Mouse (Mus musculus) Patski (cell line): ENCODE results near the gene Pacs1. TPM values are rescaled to one million over a fixed set of nuclear protein-coding genes. Genes with fewer than 3 reads are reported as not detected.

ENCODE experiments used
- ATAC-seq: fragments of 100-300 bp; one replicate; pipeline ENCODE4 v1.8.0; 2021
- CTCF ChIA-PET: fragments of 350-600 bp; sonication (Branson Sonifier 250); formaldehyde crosslinking; loops from one replicate; lab custom pipeline; 2022; ENCODE audit warnings: inconsistent platforms; lab: Charles Lee
- POLR2A ChIA-PET: fragments of 350-600 bp; sonication (Branson Sonifier 250); formaldehyde crosslinking; loops from one replicate; lab custom pipeline; 2022; ENCODE audit warnings: antibody characterized with exemption, inconsistent platforms; lab: Charles Lee
- DNase-seq: peaks from one replicate; pipeline ENCODE4 v3.0.0-alpha.2; 2011; ENCODE audit warnings: low read depth, low spot score
- H3K27me3 ChIP-seq: fragments of 371-371 bp; one replicate; pipeline ENCODE4 v1.5.1; 2021
- CTCF ChIP-seq: fragments of 100-300 bp; IDR thresholded peaks from one replicate; pipeline ENCODE4 v1.5.1; 2021
- in situ Hi-C: fragments of 300-500 bp; cut with MboI; formaldehyde crosslinking; loops from 3 replicates; pipeline ENCODE4 v1.11.1; 2018; ENCODE audit warnings: low pct_unique_long_range_greater_than_20kb, mixed read lengths
- polyA plus RNA-seq: library from polyadenylated mRNA; unstranded; gene quantifications from one replicate; pipeline ENCODE4 v1.2.3, GENCODE M21; 2021

Pacs1 gene
- 23.8 TPM for polyA plus RNA-seq

DNA sequence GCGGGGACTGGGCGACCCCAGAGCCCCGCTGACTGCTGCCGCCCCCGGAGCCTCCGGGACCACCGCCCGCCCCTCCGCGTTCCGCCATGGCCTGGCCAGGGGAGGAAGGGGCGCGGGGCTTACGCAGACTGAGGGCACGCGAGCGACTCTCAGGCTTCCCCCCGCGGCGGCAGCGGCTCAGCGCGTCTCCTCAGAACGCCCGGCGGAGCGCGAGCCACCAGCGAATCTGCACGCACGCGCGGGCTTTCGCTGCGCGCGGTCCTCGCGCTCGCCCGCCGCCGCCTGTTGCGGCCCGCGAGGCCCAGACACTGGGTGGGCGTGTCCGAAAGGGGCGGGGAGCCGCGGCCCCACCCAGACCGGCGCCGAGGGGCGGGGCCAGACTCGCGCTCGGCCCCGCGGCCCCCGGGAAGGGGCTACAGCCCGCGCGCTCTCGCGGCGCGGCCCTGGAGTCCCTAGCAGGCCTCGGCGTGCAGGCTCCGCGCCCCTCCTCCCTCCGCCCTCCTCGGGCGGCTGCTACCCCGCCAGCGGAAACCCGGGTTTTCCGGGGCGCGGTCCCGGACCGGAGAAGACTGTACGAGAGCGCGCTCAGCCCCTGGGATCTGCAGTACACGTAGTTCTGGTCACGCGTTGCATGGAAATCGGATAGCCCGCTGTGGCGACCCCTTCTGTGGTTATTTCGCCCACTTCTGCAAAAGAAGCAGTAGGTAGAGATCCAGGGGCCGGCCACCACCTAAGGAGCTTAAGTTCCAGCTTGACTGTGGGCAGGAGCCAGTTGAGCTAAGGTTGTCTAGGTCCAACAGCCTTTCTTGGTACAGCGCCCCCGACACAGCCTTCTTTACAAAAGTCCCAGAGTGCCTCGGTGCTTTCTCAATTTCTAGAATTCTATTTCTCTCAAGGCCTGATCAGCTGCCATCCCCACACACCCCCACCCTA is at the start of gene Pacs1:
Gene Pacs1 (minus strand): TSS at position 319 of the 933 bp plus-strand sequence.
- peak; percentile 81 for ATAC-seq
- in situ Hi-C loops = no loop called here
- no peaks in the 10 kb centered on the region for H3K27me3 ChIP-seq
- TF ChIP-seq CTCF = no peak
- no peak for DNase-seq
- POLR2A ChIA-PET = interaction anchor here (1.1 kb wide), 1 partner anchor 27 kb away, joined by 4 read pairs; no protein-coding TSS in a partner anchor
- CTCF ChIA-PET = interaction anchor here (1.2 to 1.4 kb wide), 3 partner anchors 60 to 77 kb away, joined by 3 to 4 read pairs (median 3); no protein-coding TSS in a partner anchor

DNA sequence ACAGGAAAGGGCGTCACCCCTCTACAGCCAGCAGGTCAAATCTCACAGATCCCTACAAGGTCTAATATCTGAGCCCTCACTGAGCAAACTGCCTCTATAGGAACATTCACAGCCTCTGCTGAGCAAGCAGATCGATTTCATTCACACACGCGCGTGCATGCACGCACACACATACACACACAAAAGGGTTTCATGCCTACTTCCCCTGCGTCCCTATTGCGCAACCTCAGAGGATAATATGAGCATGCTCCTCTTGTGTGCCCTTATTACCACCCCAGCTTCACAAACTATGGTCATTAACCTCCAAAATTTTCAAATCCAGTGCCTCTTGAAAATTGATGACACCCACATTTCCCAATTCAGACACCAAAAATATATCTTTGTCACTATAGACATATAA is 40.3 kb upstream of the Pacs1 start:
- DNase-seq = no peak
- no peak for TF ChIP-seq CTCF
- POLR2A ChIA-PET = no interaction called here
- CTCF ChIA-PET = interaction anchor here (0.7 to 1.7 kb wide), 3 partner anchors 13 to 162 kb away, joined by 3 to 6 read pairs (median 3); no protein-coding TSS in a partner anchor
- in situ Hi-C loops = no loop called here
- H3K27me3 ChIP-seq = no peaks in the 10 kb centered on the region
- no peak for ATAC-seq

- no peak for TF ChIP-seq CTCF
- ATAC-seq (no peak), DNase-seq (no peak)
- no peaks in the 10 kb centered on the region for H3K27me3 ChIP-seq
- ChIA-PET POLR2A (no interaction called here), CTCF (no interaction called here)
- in situ Hi-C loops = no loop called here
Observed at GRCm38 (mm10) chr19:5309025-5309424, 36.1 kb upstream of the Pacs1 start.

DNA sequence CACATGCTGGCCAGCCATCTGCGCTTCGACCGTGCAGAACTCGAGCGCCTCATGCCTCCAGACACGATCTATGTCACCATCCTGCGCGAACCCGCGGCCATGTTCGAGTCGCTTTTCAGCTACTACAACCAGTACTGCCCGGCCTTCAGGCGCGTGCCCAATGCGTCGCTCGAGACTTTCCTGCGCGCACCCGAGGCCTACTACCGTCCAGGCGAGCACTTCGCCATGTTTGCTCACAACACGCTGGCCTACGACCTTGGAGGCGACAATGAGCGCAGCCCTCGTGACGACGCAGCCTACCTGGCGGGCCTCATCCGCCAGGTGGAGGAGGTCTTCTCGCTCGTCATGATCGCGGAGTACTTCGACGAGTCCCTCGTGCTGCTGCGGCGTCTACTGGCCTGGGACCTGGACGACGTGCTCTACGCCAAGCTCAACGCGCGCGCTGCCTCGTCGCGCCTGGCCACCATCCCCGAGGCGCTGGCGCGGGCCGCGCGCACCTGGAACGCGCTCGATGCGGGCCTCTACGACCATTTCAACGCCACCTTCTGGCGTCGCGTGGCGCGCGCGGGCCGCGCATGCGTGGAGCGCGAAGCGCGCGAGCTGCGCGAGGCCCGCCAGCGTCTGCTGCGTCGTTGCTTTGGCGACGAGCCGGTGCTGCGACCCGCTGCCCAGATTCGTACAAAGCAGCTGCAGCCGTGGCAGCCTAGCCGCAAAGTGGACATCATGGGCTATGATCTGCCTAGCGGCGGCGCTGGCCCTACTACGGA is 34.2 kb upstream of the Pacs1 start:
- POLR2A ChIA-PET = no interaction called here
- DNase-seq (no peak), ATAC-seq (no peak)
- CTCF ChIA-PET = interaction anchor here (1.9 kb wide), 1 partner anchor 11 kb away, joined by 5 read pairs; the partner anchor contains the start of gene Sf3b2
- in situ Hi-C loops = no loop called here
- no peak for TF ChIP-seq CTCF
- no peaks in the 10 kb centered on the region for H3K27me3 ChIP-seq

DNA sequence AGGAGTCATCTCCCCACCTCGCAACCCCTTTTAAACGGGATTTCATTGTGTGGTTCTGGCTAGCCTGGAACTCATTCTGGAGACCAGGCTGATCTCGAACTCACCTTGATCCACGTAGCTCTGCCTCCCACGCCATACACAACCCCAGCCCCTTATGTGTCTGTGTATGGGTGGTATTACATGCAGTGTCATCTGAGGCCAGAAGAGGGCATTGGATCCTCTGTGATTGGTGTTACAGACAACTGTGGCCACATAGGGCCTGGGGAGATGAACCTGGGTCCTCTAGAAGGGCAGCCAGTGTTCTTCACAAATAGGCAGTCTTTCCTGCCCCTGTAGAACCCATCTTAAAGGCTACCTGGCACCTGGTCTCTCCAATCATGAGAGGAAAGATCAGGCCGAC is 33.4 kb upstream of the Pacs1 start:
- ATAC-seq = no peak

DNA sequence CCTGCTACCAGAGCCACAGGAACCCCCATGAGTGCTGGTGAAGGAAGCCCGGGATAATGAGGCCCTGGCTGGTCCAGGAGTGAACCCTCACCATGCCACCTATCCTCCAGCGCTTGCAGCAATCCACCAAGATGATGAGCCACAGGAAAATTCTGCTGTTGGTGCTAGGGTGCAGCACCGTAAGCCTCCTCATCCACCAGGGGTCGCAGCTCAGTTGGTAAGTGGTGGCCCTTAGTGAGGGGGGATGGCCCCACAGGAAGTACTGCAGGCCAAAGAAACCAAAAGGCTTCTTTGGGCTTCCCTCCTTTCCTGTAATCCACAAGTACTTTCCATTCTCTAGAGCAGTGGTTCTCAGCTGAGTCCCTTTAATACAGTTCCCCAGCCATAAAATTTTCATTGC is 29.5 kb upstream of the Pacs1 start:
- ChIA-PET CTCF (interaction anchor here (1.0 to 1.9 kb wide), 3 partner anchors 12 to 107 kb away, joined by 3 to 6 read pairs (median 4); partner anchors contain the start of gene Cst6), POLR2A (no interaction called here)
- no peaks in the 10 kb centered on the region for H3K27me3 ChIP-seq
- ATAC-seq (no peak), DNase-seq (no peak)
- in situ Hi-C loops = loop anchor here (5.0 kb wide), 1 partner anchor 125 kb away; the partner anchor contains the start of gene AI837181
- peak; percentile 83 for TF ChIP-seq CTCF

More for the DNA sequence above, 33.4 kb upstream of the Pacs1 start:
- DNase-seq = no peak
- POLR2A ChIA-PET = no interaction called here
- CTCF ChIA-PET = interaction anchor here (1.9 kb wide), 1 partner anchor 10 kb away, joined by 5 read pairs; the partner anchor contains the start of gene Sf3b2
- H3K27me3 ChIP-seq = no peaks in the 10 kb centered on the region
- peak; percentile 70 for TF ChIP-seq CTCF
- in situ Hi-C loops = no loop called here

- TF ChIP-seq CTCF = no peak
- in situ Hi-C loops = loop anchor here (5.0 kb wide), 1 partner anchor 127 kb away; the partner anchor contains the start of gene AI837181
- DNase-seq = no peak
Observed at GRCm38 (mm10) chr19:5300588-5300987, 27.7 kb upstream of the Pacs1 start.

DNA sequence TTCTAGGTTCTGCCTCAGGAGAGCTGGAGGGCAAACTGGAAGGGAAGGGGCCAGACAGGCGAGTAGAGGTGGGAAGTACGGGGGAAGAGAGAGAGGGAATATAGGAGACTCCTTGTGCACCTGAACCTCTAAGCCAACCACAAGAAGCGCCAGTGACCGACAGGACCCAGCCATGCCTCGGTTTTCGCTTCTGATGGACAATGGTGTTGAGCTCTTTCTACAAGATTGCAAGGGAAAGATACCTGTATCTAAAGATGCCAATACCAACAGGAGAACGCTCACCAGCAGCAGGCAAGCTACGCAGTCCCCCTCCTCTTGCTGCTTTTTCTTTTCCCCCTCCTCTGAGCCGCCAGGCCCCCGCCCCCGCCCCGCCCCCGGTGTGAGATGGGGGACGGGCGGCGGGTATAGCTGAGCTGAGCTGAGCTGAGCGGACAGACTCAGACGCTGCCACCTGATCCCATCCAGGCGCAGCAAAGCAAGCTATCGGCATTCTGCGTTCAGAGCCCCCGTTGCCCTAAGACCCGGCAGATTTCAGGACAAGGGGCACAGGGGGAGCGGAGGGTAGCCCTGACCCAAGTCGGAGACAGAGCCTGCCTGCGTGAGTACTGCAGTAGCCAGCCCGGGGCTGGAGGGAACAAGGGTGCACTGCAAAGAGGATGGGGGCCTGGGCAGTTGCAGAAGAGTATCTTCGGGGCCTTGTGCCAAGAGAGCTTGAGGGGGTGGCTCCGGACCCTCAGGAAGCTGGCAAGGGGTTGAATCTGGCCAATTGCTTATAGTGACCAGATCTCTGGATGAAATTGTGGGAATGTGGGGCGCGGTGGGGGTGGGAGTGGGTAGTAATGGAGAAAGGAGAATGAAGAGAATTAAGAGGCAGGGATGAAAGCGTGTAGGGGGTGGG is 25.2 kb upstream of the Pacs1 start, which contains the start of gene Gal3st3:
Gene Gal3st3 (plus strand): TSS at position 429 of the 898 bp plus-strand sequence.
- TF ChIP-seq CTCF = no peak
- no peaks in the 10 kb centered on the region for H3K27me3 ChIP-seq
- in situ Hi-C loops = no loop called here
- POLR2A ChIA-PET = no interaction called here
- CTCF ChIA-PET = interaction anchor here (1.5 kb wide), 1 partner anchor 50 kb away, joined by 3 read pairs; no protein-coding TSS in a partner anchor
- no peak for DNase-seq
- ATAC-seq = no peak

More at GRCm38 (mm10) chr19:5300588-5300987, 27.7 kb upstream of the Pacs1 start:
- ChIA-PET POLR2A (interaction anchor here (0.9 kb wide), 1 partner anchor 28 kb away, joined by 4 read pairs; the partner anchor contains the start of gene Pacs1), CTCF (no interaction called here)
- ATAC-seq = no peak
- H3K27me3 ChIP-seq = no peaks in the 10 kb centered on the region

GRCm38 (mm10) chr19:5296630-5297029 is 23.7 kb upstream of the Pacs1 start:
- POLR2A ChIA-PET = no interaction called here
- no peaks in the 10 kb centered on the region for H3K27me3 ChIP-seq
- CTCF ChIA-PET = interaction anchor here (1.6 to 1.8 kb wide), 3 partner anchors 10 to 40 kb away, joined by 3 to 8 read pairs (median 5); no protein-coding TSS in a partner anchor
- TF ChIP-seq CTCF = no peak
- in situ Hi-C loops = no loop called here
- no peak for ATAC-seq
- DNase-seq = no peak
